ENCODE assay signal across 8 mouse cellular contexts in genomic region chr5:127631671-127632070, GRCm38 (mm10). TPM values are rescaled to one million over a fixed set of nuclear protein-coding genes. Genes with fewer than 3 reads are reported as not detected.
DNase-seq lines count a peak whose midpoint lies in the region; ATAC-seq and TF ChIP-seq lines count a peak whose summit lies in the region.

No protein-coding gene starts in this region.

- no peaks in the 10 kb centered on the region for H3K27me3 ChIP-seq in cerebellum, adult 2 months (ENCODE audit: control insufficient read depth, insufficient read depth, low read length)
- no peaks in the 10 kb centered on the region for H3K27me3 ChIP-seq in hindbrain, embryonic 14.5 days (ENCODE audit: control insufficient read depth, insufficient read depth, low read length)
- H3K27me3 ChIP-seq in midbrain, embryonic 11.5 days (ENCODE audit: control insufficient read depth, insufficient read depth, low read length): no peaks in the 10 kb centered on the region

- no peak for TF ChIP-seq CTCF in cerebellum, adult 2 months (IDR thresholded peaks at IDR 0.05; ENCODE audit: borderline replicate concordance, insufficient read depth, low read depth, low read length)
- no peak for TF ChIP-seq CTCF in bone marrow, adult 2 months (IDR thresholded peaks at IDR 0.05; ENCODE audit: control insufficient read depth, insufficient read depth, low read length)

- no peak for ATAC-seq in hindbrain, embryonic 14.5 days (ENCODE audit: low FRiP score)
- ATAC-seq in midbrain, embryonic 11.5 days (ENCODE audit: low FRiP score): peak; percentile 34

- no peak overlapping the region for H3K27ac ChIP-seq in cerebellum, adult 2 months (ENCODE audit: insufficient read depth, low read length)
- no peak overlapping the region for H3K27ac ChIP-seq in bone marrow, adult 2 months (ENCODE audit: control insufficient read depth, insufficient read depth, low read depth, low read length, poor library complexity)
- no peak overlapping the region for H3K27ac ChIP-seq in hindbrain, embryonic 14.5 days
- H3K27ac ChIP-seq in midbrain, embryonic 11.5 days (ENCODE audit: low read depth, low read length): no peak overlapping the region

- peak overlapping the region; percentile 81 for H3K9ac ChIP-seq in hindbrain, embryonic 14.5 days
- peak overlapping the region; percentile 88 for H3K9ac ChIP-seq in midbrain, embryonic 11.5 days (ENCODE audit: low read length)

- TF ChIP-seq POLR2A in cerebellum, adult 2 months (IDR thresholded peaks at IDR 0.05; ENCODE audit: borderline replicate concordance, insufficient read depth, low read length): no peak
- no peak for TF ChIP-seq POLR2A in bone marrow, adult 2 months (IDR thresholded peaks at IDR 0.05; ENCODE audit: borderline replicate concordance, control insufficient read depth, low read depth, low read length)

- no peaks in the 10 kb centered on the region for H3K36me3 ChIP-seq in hindbrain, embryonic 14.5 days (replicated peaks; ENCODE audit: control insufficient read depth, insufficient read depth)
- H3K36me3 ChIP-seq in midbrain, embryonic 11.5 days (ENCODE audit: control insufficient read depth, insufficient read depth, low read length): no peaks in the 10 kb centered on the region

- H3K4me1 ChIP-seq in cerebellum, adult 2 months (ENCODE audit: control insufficient read depth, insufficient read depth, low read length): peaks cover 3% of the 10 kb centered on the region; the same call in 1 of the 2 replicates
- H3K4me1 ChIP-seq in bone marrow, adult 2 months (ENCODE audit: control insufficient read depth, insufficient read depth, low read length): no peaks in the 10 kb centered on the region; the same call in 1 of the 2 replicates
- H3K4me1 ChIP-seq in hindbrain, embryonic 14.5 days (replicated peaks; ENCODE audit: control insufficient read depth, insufficient read depth, low read length): no peaks in the 10 kb centered on the region
- H3K4me1 ChIP-seq in midbrain, embryonic 11.5 days (ENCODE audit: control insufficient read depth, insufficient read depth, low read length): peaks cover 5% of the 10 kb centered on the region; the same call in 1 of the 2 replicates

- peak overlapping the region; percentile 64 for H3K4me3 ChIP-seq in cerebellum, adult 2 months (replicated peaks; ENCODE audit: insufficient read depth, low read depth, low read length)
- peak overlapping the region; percentile 28 for H3K4me3 ChIP-seq in bone marrow, adult 2 months (replicated peaks; ENCODE audit: control insufficient read depth, low read depth, low read length)
- H3K4me3 ChIP-seq in hindbrain, embryonic 14.5 days (replicated peaks; ENCODE audit: low read length): peak overlapping the region; percentile 55
- peak overlapping the region; percentile 53 for H3K4me3 ChIP-seq in midbrain, embryonic 11.5 days (ENCODE audit: low read depth, low read length)

- H3K4me2 ChIP-seq in hindbrain, embryonic 14.5 days (replicated peaks): peak overlapping the region; percentile 97
- peak overlapping the region; percentile 98 for H3K4me2 ChIP-seq in midbrain, embryonic 11.5 days

- no peak for DNase-seq in cerebellum, adult 2 months
- no peak for DNase-seq in cerebellum, adult 8-10 months
- no peak for DNase-seq in hindbrain, embryonic 14.5 days (ENCODE audit: low spot score)
- DNase-seq in midbrain, embryonic 11.5 days (ENCODE audit: low spot score, missing footprints): peak; percentile 86
- DNase-seq in urinary bladder, adult 18-20 months (ENCODE audit: low spot score in 2 of 2): no peak
- no peak for DNase-seq in layer of hippocampus, postnatal 14 days (ENCODE audit: low spot score in 2 of 2)
- no peak for DNase-seq in right cerebral cortex, adult 18-20 months

- no peaks in the 10 kb centered on the region for H3K9me3 ChIP-seq in hindbrain, embryonic 14.5 days (ENCODE audit: control insufficient read depth, low read length)
- H3K9me3 ChIP-seq in midbrain, embryonic 11.5 days (ENCODE audit: control insufficient read depth, low read length): no peaks in the 10 kb centered on the region

- WGBS in cerebellum, adult 2 months: 18% methylated on average over 5 of the region's 5 CpGs
- 9% methylated on average over 5 of the region's 5 CpGs for WGBS in bone marrow, adult 2 months
- WGBS in hindbrain, embryonic 14.5 days: 13% methylated on average over 5 of the region's 5 CpGs
- 7% methylated on average over 5 of the region's 5 CpGs for WGBS in midbrain, embryonic 11.5 days

RNA-seq across cellular contexts. Expression of gene Glt1d1, which starts 0.4 kb away (rescaled TPM):
- polyA plus RNA-seq in cerebellum, adult 2 months (2012; rRNA removed): 13.8 and 16.0 TPM in 2 replicates
- 1.8 and 4.8 TPM in 2 replicates for polyA plus RNA-seq in bone marrow, adult 2 months (2011; ENCODE audit: insufficient read depth, insufficient read length, low replicate concordance, missing spikeins)
- 1.3 and 1.7 TPM in 2 replicates for polyA plus RNA-seq in hindbrain, embryonic 14.5 days (2014; fragmentation: Nextera tagmentation; extraction: Ambion mirVana)
- 0.33 and 1.1 TPM in 2 replicates for polyA plus RNA-seq in midbrain, embryonic 11.5 days (2014; fragmentation: Nextera tagmentation; extraction: Ambion mirVana)
- total RNA-seq in layer of hippocampus, postnatal 14 days (2021): 10 to 100 TPM; 23.8 to 26.7 TPM

RNA-seq across cellular contexts. Expression of gene Slc15a4, which starts 1.0 kb away (rescaled TPM):
- polyA plus RNA-seq in cerebellum, adult 2 months (2012; rRNA removed): 24.2 and 24.9 TPM in 2 replicates
- 16.6 and 30.1 TPM in 2 replicates for polyA plus RNA-seq in bone marrow, adult 2 months (2011; ENCODE audit: insufficient read depth, insufficient read length, low replicate concordance, missing spikeins)
- polyA plus RNA-seq in hindbrain, embryonic 14.5 days (2014; fragmentation: Nextera tagmentation; extraction: Ambion mirVana): 22.2 and 34.7 TPM in 2 replicates
- polyA plus RNA-seq in midbrain, embryonic 11.5 days (2014; fragmentation: Nextera tagmentation; extraction: Ambion mirVana): 21.0 and 23.1 TPM in 2 replicates
- total RNA-seq in layer of hippocampus, postnatal 14 days (2021): 10 to 100 TPM; 30.6 to 33.7 TPM
